Mouse (Mus musculus): Measurements from ENCODE around the gene Dmgdh. TPM values are rescaled to one million over a fixed set of nuclear protein-coding genes. Genes with fewer than 3 reads are reported as not detected.
A peak's percentile ranks its signal among the peaks of the same experiment; 100 is the strongest.

The Dmgdh gene
- polyA plus RNA-seq, 1 experiment from 2014 or later = 7.1 TPM

- Histone ChIP-seq H3K27ac (ENCODE audit: low read depth, low read length) (no peak overlapping the region), H3K9me3 (ENCODE audit: control insufficient read depth, low read length) (no peaks in the 10 kb centered on the region), H3K4me1 (replicated peaks; ENCODE audit: control insufficient read depth, insufficient read depth, low read length) (no peaks in the 10 kb centered on the region; the same call in 1 of the 2 replicates), H3K4me2 (no peak overlapping the region), H3K4me3 (ENCODE audit: low read depth, low read length) (no peak overlapping the region), H3K36me3 (ENCODE audit: control insufficient read depth, insufficient read depth, low read length) (no peaks in the 10 kb centered on the region), H3K27me3 (replicated peaks; ENCODE audit: control insufficient read depth, insufficient read depth, low read length) (no peaks in the 10 kb centered on the region), H3K9ac (ENCODE audit: low read depth, low read length) (no peak overlapping the region)
- DNase-seq (ENCODE audit: low spot score) = no peak
- ATAC-seq (replicated peaks; ENCODE audit: low FRiP score) = no peak
- 84% methylated on average over 7 of the region's 7 CpGs for WGBS
Observed at GRCm38 (mm10) chr13:93756674-93757073, 82.4 kb downstream of the Dmgdh start.

GRCm38 (mm10) chr13:93757514-93757913, 83.3 kb downstream of the Dmgdh start:
- H3K9ac ChIP-seq (ENCODE audit: low read depth, low read length) = no peak overlapping the region
- no peaks in the 10 kb centered on the region; the same call in 1 of the 2 replicates for H3K4me1 ChIP-seq (replicated peaks; ENCODE audit: control insufficient read depth, insufficient read depth, low read length)
- ATAC-seq (replicated peaks; ENCODE audit: low FRiP score) (no peak), DNase-seq (ENCODE audit: low spot score) (no peak)
- no peak overlapping the region for H3K27ac ChIP-seq (ENCODE audit: low read depth, low read length)
- no peaks in the 10 kb centered on the region for H3K36me3 ChIP-seq (ENCODE audit: control insufficient read depth, insufficient read depth, low read length)
- no peaks in the 10 kb centered on the region for H3K9me3 ChIP-seq (ENCODE audit: control insufficient read depth, low read length)
- H3K27me3 ChIP-seq (replicated peaks; ENCODE audit: control insufficient read depth, insufficient read depth, low read length) = no peaks in the 10 kb centered on the region
- no peak overlapping the region for H3K4me2 ChIP-seq
- 67% methylated on average over 6 of the region's 6 CpGs for WGBS
- no peak overlapping the region for H3K4me3 ChIP-seq (ENCODE audit: low read depth, low read length)

GRCm38 (mm10) chr13:93758149-93758898, 84.1 kb downstream of the Dmgdh start:
- H3K4me2 ChIP-seq = no peak overlapping the region
- no peak for DNase-seq (ENCODE audit: low spot score)
- H3K27ac ChIP-seq (ENCODE audit: low read depth, low read length) = no peak overlapping the region
- H3K27me3 ChIP-seq (replicated peaks; ENCODE audit: control insufficient read depth, insufficient read depth, low read length) = no peaks in the 10 kb centered on the region
- ATAC-seq (replicated peaks; ENCODE audit: low FRiP score) = no peak
- no peaks in the 10 kb centered on the region for H3K9me3 ChIP-seq (ENCODE audit: control insufficient read depth, low read length)
- WGBS = 65% methylated on average over 14 of the region's 14 CpGs
- H3K9ac ChIP-seq (ENCODE audit: low read depth, low read length) = no peak overlapping the region
- H3K36me3 ChIP-seq (ENCODE audit: control insufficient read depth, insufficient read depth, low read length) = no peaks in the 10 kb centered on the region
- no peaks in the 10 kb centered on the region; the same call in 1 of the 2 replicates for H3K4me1 ChIP-seq (replicated peaks; ENCODE audit: control insufficient read depth, insufficient read depth, low read length)
- no peak overlapping the region for H3K4me3 ChIP-seq (ENCODE audit: low read depth, low read length)

GRCm38 (mm10) chr13:93761831-93762230, 87.6 kb downstream of the Dmgdh start:
- no peaks in the 10 kb centered on the region for H3K27me3 ChIP-seq (replicated peaks; ENCODE audit: control insufficient read depth, insufficient read depth, low read length)
- no peaks in the 10 kb centered on the region; the same call in 1 of the 2 replicates for H3K4me1 ChIP-seq (replicated peaks; ENCODE audit: control insufficient read depth, insufficient read depth, low read length)
- DNase-seq (ENCODE audit: low spot score) = no peak
- H3K36me3 ChIP-seq (ENCODE audit: control insufficient read depth, insufficient read depth, low read length) = no peaks in the 10 kb centered on the region
- H3K4me2 ChIP-seq = no peak overlapping the region
- WGBS = 90% methylated on average over 8 of the region's 8 CpGs
- H3K27ac ChIP-seq (ENCODE audit: low read depth, low read length) = no peak overlapping the region
- no peak for ATAC-seq (replicated peaks; ENCODE audit: low FRiP score)
- H3K4me3 ChIP-seq (ENCODE audit: low read depth, low read length) = no peak overlapping the region
- no peak overlapping the region for H3K9ac ChIP-seq (ENCODE audit: low read depth, low read length)
- H3K9me3 ChIP-seq (ENCODE audit: control insufficient read depth, low read length) = no peaks in the 10 kb centered on the region

DNA sequence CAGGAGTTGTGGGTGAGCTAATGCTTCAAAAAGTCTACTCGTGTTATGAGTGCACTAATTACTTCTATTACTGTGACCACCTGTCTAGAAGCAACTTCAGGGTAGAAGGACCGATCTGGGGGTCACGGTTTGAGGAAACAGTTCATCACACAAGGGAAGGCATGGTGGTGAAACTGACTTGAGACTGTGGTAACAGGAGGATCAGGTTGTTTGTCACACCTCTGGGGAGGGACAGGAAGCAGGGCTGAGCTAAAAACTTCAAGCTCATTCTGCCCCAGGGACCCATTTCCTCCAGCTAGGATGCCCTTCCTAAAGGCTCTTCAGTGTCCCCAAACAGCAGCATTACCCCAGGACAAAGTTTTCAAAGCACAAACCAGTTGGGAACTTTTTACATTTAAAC, 88.6 kb downstream of the Dmgdh start:
- 65% methylated on average over 3 of the region's 3 CpGs for WGBS
- Histone ChIP-seq H3K27ac (ENCODE audit: low read depth, low read length) (no peak overlapping the region), H3K36me3 (ENCODE audit: control insufficient read depth, insufficient read depth, low read length) (no peaks in the 10 kb centered on the region), H3K4me3 (ENCODE audit: low read depth, low read length) (no peak overlapping the region), H3K9ac (ENCODE audit: low read depth, low read length) (no peak overlapping the region), H3K9me3 (ENCODE audit: control insufficient read depth, low read length) (no peaks in the 10 kb centered on the region), H3K27me3 (replicated peaks; ENCODE audit: control insufficient read depth, insufficient read depth, low read length) (no peaks in the 10 kb centered on the region), H3K4me1 (replicated peaks; ENCODE audit: control insufficient read depth, insufficient read depth, low read length) (no peaks in the 10 kb centered on the region), H3K4me2 (no peak overlapping the region)
- no peak for ATAC-seq (replicated peaks; ENCODE audit: low FRiP score)
- DNase-seq (ENCODE audit: low spot score) = no peak

- WGBS = 77% methylated on average over 13 of the region's 13 CpGs
- no peaks in the 10 kb centered on the region for H3K36me3 ChIP-seq (ENCODE audit: control insufficient read depth, insufficient read depth, low read length)
- no peak overlapping the region for H3K4me2 ChIP-seq
- ATAC-seq (replicated peaks; ENCODE audit: low FRiP score) = no peak
- no peaks in the 10 kb centered on the region for H3K27me3 ChIP-seq (replicated peaks; ENCODE audit: control insufficient read depth, insufficient read depth, low read length)
- no peak overlapping the region for H3K9ac ChIP-seq (ENCODE audit: low read depth, low read length)
- no peak overlapping the region for H3K27ac ChIP-seq (ENCODE audit: low read depth, low read length)
- no peaks in the 10 kb centered on the region for H3K9me3 ChIP-seq (ENCODE audit: control insufficient read depth, low read length)
- H3K4me3 ChIP-seq (ENCODE audit: low read depth, low read length) = no peak overlapping the region
- H3K4me1 ChIP-seq (replicated peaks; ENCODE audit: control insufficient read depth, insufficient read depth, low read length) = no peaks in the 10 kb centered on the region
- no peak for DNase-seq (ENCODE audit: low spot score)
Observed at GRCm38 (mm10) chr13:93764321-93764973, 90.2 kb downstream of the Dmgdh start.

DNA sequence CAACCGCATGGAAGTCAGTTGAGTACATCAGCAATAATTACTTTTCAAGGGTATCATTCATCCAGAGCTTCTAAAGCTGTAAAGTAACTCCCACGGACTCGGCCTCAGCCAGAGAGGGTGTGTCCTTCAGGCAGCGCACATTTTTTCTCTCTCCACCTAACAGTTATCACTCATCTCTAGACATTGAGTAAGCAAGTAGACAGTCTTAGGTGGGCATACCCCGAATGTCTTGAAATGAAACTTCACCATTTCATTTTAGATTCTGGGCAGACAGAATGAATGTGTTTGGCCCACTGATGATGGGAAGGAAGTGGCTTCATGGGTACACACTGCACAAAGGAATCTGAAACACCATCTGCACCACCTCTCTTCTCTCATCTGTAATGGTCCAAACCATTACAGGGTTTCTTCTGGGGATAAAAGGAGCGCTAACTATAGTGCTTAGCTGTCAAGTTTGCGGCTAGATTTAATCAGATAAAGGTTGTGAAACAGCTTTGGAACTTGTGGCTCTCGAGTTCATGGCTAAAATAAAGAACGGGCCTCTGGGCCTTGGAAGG, 96.9 kb downstream of the Dmgdh start:
- peak overlapping the region; percentile 63 for H3K4me3 ChIP-seq (ENCODE audit: low read depth, low read length)
- no peak overlapping the region; the same call in 1 of the 2 replicates for H3K27ac ChIP-seq (ENCODE audit: low read depth, low read length)
- ATAC-seq (replicated peaks; ENCODE audit: low FRiP score) (peak; percentile 46), DNase-seq (ENCODE audit: low spot score) (peak; percentile 35)
- H3K27me3 ChIP-seq (replicated peaks; ENCODE audit: control insufficient read depth, insufficient read depth, low read length) = peaks cover 4% of the 10 kb centered on the region; the same call in 1 of the 2 replicates
- peaks cover 2% of the 10 kb centered on the region; the same call in 1 of the 2 replicates for H3K4me1 ChIP-seq (replicated peaks; ENCODE audit: control insufficient read depth, insufficient read depth, low read length)
- no peaks in the 10 kb centered on the region for H3K9me3 ChIP-seq (ENCODE audit: control insufficient read depth, low read length)
- no peaks in the 10 kb centered on the region for H3K36me3 ChIP-seq (ENCODE audit: control insufficient read depth, insufficient read depth, low read length)
- 28% methylated on average over 9 of the region's 9 CpGs for WGBS
- peak overlapping the region; percentile 97 for H3K4me2 ChIP-seq
- peak overlapping the region; percentile 70; the same call in 1 of the 2 replicates for H3K9ac ChIP-seq (ENCODE audit: low read depth, low read length)

- H3K9me3 ChIP-seq (ENCODE audit: control insufficient read depth, low read length) = no peaks in the 10 kb centered on the region
- H3K36me3 ChIP-seq (ENCODE audit: control insufficient read depth, insufficient read depth, low read length) = no peaks in the 10 kb centered on the region
- H3K4me3 ChIP-seq (ENCODE audit: low read depth, low read length) = peak within 1 kb of the TSS; percentile 63
- peak within 1 kb of the TSS; percentile 97 for H3K4me2 ChIP-seq
- DNase-seq (ENCODE audit: low spot score) = peak; percentile 78
- under 1% methylated on average over 66 of the region's 66 CpGs for WGBS
- H3K27me3 ChIP-seq (replicated peaks; ENCODE audit: control insufficient read depth, insufficient read depth, low read length) = peaks cover 4% of the 10 kb centered on the region; the same call in 1 of the 2 replicates
- peak; percentile 91 for ATAC-seq (replicated peaks; ENCODE audit: low FRiP score)
- H3K4me1 ChIP-seq (replicated peaks; ENCODE audit: control insufficient read depth, insufficient read depth, low read length) = peaks cover 2% of the 10 kb centered on the region; the same call in 1 of the 2 replicates
- H3K9ac ChIP-seq (ENCODE audit: low read depth, low read length) = peak within 1 kb of the TSS; percentile 70
- H3K27ac ChIP-seq (ENCODE audit: low read depth, low read length) = peak within 1 kb of the TSS; percentile 21
Observed at GRCm38 (mm10) chr13:93771588-93772278, 97.5 kb downstream of the Dmgdh start, which contains the start of gene Arsb. Gene Arsb (plus strand): TSS chr13:93771630.

Data from liver, embryonic 11.5 days (tissue).